Mouse (Mus musculus): ENCODE measurements around the gene Tmprss3.
A peak's percentile ranks its signal among the peaks of the same experiment; 100 is the strongest.

Gene Tmprss3

GRCm38 (mm10) chr17:31138398-31138797 lies 60.4 kb downstream of the Tmprss3 start:
- DNase-seq (ENCODE audit: low read depth, low spot score): peak; percentile 61

GRCm38 (mm10) chr17:31136821-31137220 lies 62.0 kb downstream of the Tmprss3 start:
- no peak for DNase-seq (ENCODE audit: low read depth, low spot score)

DNA sequence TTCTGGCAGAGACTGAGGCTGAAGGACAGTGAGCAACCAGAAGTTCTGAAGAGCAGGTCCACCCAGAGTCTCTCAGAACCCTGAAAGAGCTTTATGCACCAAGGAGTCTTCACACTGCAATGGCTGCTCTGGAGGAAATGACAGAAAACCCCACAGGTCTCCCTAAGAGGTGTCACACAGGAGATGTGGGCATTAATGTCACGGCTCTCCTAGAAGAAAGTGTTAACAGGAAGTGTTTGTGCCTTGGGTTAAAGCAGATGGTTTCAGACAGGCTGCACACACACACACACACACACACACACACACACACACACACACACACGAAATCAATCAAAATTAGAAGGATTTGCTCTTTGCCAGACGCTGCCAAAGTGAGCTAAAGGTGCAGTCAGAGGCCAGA lies 62.5 kb downstream of the Tmprss3 start:
- no peak for DNase-seq (ENCODE audit: low read depth, low spot score)

DNA sequence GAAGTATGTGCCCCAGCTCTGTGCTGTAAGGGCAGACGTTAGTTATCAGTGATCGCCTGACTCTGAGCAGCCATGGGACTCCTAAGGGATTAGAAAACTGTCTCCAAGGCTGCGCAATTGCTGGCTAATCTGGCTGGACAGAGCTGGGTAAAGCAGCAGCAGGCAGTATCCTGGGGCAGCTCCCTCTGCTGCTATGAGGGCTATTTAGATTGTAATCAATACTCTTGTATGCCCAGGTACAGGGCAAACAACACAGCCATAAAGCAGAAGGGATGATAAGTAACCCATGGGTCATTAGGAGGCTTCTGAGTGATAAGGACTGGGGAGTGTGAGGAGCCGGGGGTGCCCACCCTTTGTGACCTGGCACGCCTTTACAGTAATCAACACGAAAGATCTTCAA lies 63.9 kb downstream of the Tmprss3 start:
- no peak for DNase-seq (ENCODE audit: low read depth, low spot score)

DNA sequence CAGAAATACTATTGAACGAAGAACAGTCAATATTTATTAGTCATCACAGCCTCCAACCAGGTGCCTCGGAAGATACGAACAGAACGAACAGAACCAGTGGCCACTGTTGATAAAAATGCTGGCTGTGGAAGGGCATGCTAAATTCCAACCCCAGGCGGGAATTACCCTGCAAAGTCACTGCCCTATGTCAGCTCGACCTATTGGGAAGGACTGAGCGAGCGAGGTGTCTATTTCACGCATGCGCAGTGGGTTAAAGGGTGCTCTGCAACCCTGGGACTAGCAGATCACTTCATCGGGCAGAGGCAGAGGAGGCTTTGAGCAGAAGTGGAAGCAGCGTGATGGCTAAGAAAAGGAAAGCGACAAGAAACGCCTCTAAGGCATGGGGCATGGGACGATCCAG lies 65.0 kb downstream of the Tmprss3 start:
- DNase-seq (ENCODE audit: low read depth, low spot score): no peak

- DNase-seq (ENCODE audit: low read depth, low spot score): no peak
Observed at GRCm38 (mm10) chr17:31131269-31131821, 67.4 kb downstream of the Tmprss3 start.

GRCm38 (mm10) chr17:31129452-31129851 lies 69.3 kb downstream of the Tmprss3 start, which contains the start of gene Tff3:
Gene Tff3, minus strand, starts transcription at chr17:31129646.
- no peak for DNase-seq (ENCODE audit: low read depth, low spot score)

Measured in retina, postnatal 7 days (tissue).